Mouse (Mus musculus) liver, postnatal 0 days (tissue): ENCODE measurements around the gene Dyrk1b. TPM values are rescaled to one million over a fixed set of nuclear protein-coding genes. Genes with fewer than 3 reads are reported as not detected.

ENCODE experiments used
- ATAC-seq: fragments of 200-750 bp; cut with Nextera tagmentation; 2 replicates; pipeline ENCODE4 v1.8.0; 2017; ENCODE audit warnings: mild to moderate bottlenecking, moderate library complexity
- DNase-seq: peaks from one replicate; pipeline ENCODE4 v3.0.0-alpha.2; 2016
- H3K27ac ChIP-seq: fragments of 300-500 bp; sonication (generic); 2 replicates; pipeline ENCODE4 v1.5.1; 2014; ENCODE audit warnings: antibody characterized with exemption, moderate library complexity, mild to moderate bottlenecking, low read depth
- H3K27me3 ChIP-seq: fragments of 300-500 bp; sonication (generic); 2 replicates; pipeline ENCODE4 v1.6.1; 2014; ENCODE audit warnings: low read length, control low read depth, mixed read lengths; ENCODE audit not compliant: insufficient read depth
- H3K36me3 ChIP-seq: fragments of 300-500 bp; sonication (generic); replicated peaks from 2 replicates; pipeline ENCODE4 v1.6.1; 2014; ENCODE audit warnings: mild to moderate bottlenecking, control low read depth, low read length, moderate library complexity, mixed read lengths; ENCODE audit not compliant: insufficient read depth
- H3K4me1 ChIP-seq: fragments of 300-500 bp; sonication (generic); 2 replicates; pipeline ENCODE4 v1.6.1; 2014; ENCODE audit warnings: antibody characterized with exemption, mild to moderate bottlenecking, control low read depth; ENCODE audit not compliant: insufficient read depth
- H3K4me2 ChIP-seq: fragments of 300-500 bp; sonication (generic); 2 replicates; pipeline ENCODE4 v1.6.1; 2014; ENCODE audit warnings: low read depth, mild to moderate bottlenecking, low read length, moderate library complexity, mixed read lengths
- H3K4me3 ChIP-seq: fragments of 300-500 bp; sonication (generic); 2 replicates; pipeline ENCODE4 v1.5.1; 2014; ENCODE audit warnings: low read depth, low read length
- H3K9ac ChIP-seq: fragments of 300-500 bp; sonication (generic); replicated peaks from 2 replicates; pipeline ENCODE4 v1.6.1; 2014; ENCODE audit warnings: mild to moderate bottlenecking, moderate library complexity
- H3K9me3 ChIP-seq: fragments of 300-500 bp; sonication (generic); 2 replicates; pipeline ENCODE4 v1.6.1; 2016; ENCODE audit warnings: mild to moderate bottlenecking, control low read depth, low read length, mixed read lengths
- CTCF ChIP-seq: sonication (generic); IDR thresholded peaks from 2 replicates; pipeline ENCODE4 v1.5.1; 2016; ENCODE audit warnings: antibody characterized with exemption, low read depth
- EP300 ChIP-seq: IDR thresholded peaks from 2 replicates; pipeline ENCODE4 v1.6.1; 2016; ENCODE audit warnings: antibody characterized with exemption, low read depth, mild to moderate bottlenecking
- WGBS: fragments of 180-500 bp; shearing (Covaris S2); extraction: QIAGEN DNeasy Blood & Tissue Kit; methylation state at CpG from one replicate; pipeline ENCODE4 v1.1.7; 2014; ENCODE audit not compliant: insufficient replicate concordance; 5-methylcytosine and 5-hydroxymethylcytosine counted together
- polyA plus RNA-seq: library from polyadenylated mRNA; unstranded; fragments of >200 nt; fragmentation: Nextera tagmentation; extraction: Ambion mirVana; gene quantifications from 2 replicates; pipeline ENCODE4 v1.2.1, GENCODE M21; 2015

The Dyrk1b gene
- polyA plus RNA-seq, 1 experiment from 2014 or later = 4.5 TPM

GRCm38 (mm10) chr7:28191489-28191888 is 12.2 kb downstream of the Dyrk1b start:
- Histone ChIP-seq H3K4me2 (no peak overlapping the region), H3K4me1 (no peaks in the 10 kb centered on the region), H3K4me3 (no peak overlapping the region), H3K9me3 (no peaks in the 10 kb centered on the region), H3K9ac (no peak overlapping the region), H3K36me3 (peaks cover 22% of the 10 kb centered on the region), H3K27me3 (no peaks in the 10 kb centered on the region), H3K27ac (no peak overlapping the region)
- TF ChIP-seq CTCF = no peak
- no peak for TF ChIP-seq EP300
- 82% methylated on average over 3 of the region's 3 CpGs for WGBS
- no peak for DNase-seq
- no peak for ATAC-seq

- no peaks in the 10 kb centered on the region for H3K9me3 ChIP-seq
- DNase-seq = no peak
- H3K27ac ChIP-seq = no peak overlapping the region
- H3K36me3 ChIP-seq = peaks cover 18% of the 10 kb centered on the region
- no peak for TF ChIP-seq EP300
- TF ChIP-seq CTCF = no peak
- H3K27me3 ChIP-seq = no peaks in the 10 kb centered on the region
- H3K4me3 ChIP-seq = no peak overlapping the region
- WGBS = 92% methylated on average over 1 of the region's 1 CpGs
- no peaks in the 10 kb centered on the region for H3K4me1 ChIP-seq
- H3K9ac ChIP-seq = no peak overlapping the region
- H3K4me2 ChIP-seq = no peak overlapping the region
- no peak for ATAC-seq
Measured at GRCm38 (mm10) chr7:28191903-28192302, 12.6 kb downstream of the Dyrk1b start.

DNA sequence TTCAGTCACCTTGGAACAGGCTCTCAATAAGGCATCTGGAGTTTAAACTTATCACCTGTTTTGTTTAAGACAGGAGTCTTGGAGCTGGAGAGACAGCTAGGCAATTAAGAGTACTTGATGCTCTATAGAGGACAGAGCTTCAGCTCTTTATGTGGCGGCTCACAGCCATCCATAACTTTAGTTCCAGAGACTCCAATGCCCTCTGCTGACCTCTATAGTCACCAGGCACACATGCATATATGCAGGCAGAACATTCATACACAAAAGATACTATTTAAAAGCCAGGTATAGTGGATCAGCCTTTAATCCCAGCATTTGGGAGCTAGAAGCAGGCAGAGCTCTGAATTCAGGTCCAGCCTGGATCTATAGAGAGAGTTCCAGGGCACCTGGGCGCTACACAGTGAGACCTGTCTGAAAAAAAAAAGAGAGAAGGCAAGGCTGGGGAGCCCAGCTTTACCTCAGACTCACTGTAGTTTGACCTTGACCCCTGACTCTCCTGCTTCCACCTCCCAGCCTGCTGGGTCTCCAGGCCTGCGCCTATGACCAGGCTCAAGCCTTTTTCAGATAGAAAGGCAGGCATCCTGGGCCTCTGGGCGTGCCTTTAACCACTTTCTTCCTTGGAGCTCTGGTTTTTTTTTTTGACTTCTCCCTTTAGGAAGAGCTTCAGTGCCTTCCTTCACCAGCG is 16.3 kb downstream of the Dyrk1b start:
- Histone ChIP-seq H3K36me3 (peaks cover 3% of the 10 kb centered on the region; the same call in 1 of the 2 replicates), H3K4me1 (no peaks in the 10 kb centered on the region), H3K27ac (no peak overlapping the region), H3K9ac (no peak overlapping the region), H3K27me3 (no peaks in the 10 kb centered on the region), H3K4me3 (no peak overlapping the region), H3K9me3 (no peaks in the 10 kb centered on the region), H3K4me2 (no peak overlapping the region)
- no peak for ATAC-seq
- no peak for DNase-seq
- WGBS = 72% methylated on average over 5 of the region's 5 CpGs
- TF ChIP-seq CTCF (no peak), EP300 (no peak)

DNA sequence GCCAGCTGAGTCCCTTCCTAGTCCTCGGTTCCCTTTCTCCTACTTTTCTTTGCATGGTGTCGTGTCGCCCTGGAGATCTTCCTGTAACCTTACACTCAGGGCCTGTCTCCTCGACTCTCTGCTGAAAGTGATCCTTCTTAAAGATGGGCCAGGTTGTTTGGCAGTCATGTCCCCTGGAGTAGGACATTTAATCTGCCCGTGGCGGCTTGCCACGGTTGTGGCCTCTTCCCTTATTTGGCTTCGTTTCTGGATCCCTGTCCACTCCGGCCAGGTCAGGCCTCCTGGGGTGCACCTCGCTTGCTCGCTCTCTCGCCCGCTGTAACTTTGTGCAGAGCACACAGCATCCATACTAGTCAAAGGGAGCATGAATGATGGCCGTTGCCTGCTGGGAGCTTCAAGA is 17.3 kb downstream of the Dyrk1b start:
- no peak for DNase-seq
- Histone ChIP-seq H3K36me3 (no peaks in the 10 kb centered on the region), H3K27ac (no peak overlapping the region), H3K27me3 (no peaks in the 10 kb centered on the region), H3K9ac (no peak overlapping the region), H3K4me1 (no peaks in the 10 kb centered on the region), H3K9me3 (no peaks in the 10 kb centered on the region), H3K4me2 (no peak overlapping the region), H3K4me3 (no peak overlapping the region)
- no peak for TF ChIP-seq EP300
- TF ChIP-seq CTCF = no peak
- WGBS = 85% methylated on average over 14 of the region's 14 CpGs
- no peak for ATAC-seq

DNA sequence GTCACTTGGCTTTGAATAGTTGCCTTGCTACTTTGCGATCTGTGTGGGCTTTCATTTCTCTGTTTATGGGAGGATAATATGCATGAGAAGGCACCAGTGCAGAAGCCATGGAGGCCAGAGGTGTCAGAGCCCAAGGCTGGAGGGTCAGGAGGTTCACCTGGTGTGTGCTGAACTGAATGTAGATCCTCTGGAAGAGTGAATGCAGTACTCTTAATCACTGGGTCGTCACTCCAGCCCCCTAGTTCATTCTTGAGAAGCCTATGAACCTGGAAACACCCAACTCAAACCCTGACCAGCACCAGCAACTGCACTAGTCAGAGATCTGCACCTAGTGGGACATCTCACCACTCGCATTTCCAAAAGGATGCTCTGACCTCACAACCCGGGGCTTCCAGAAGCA is 19.8 kb downstream of the Dyrk1b start:
- TF ChIP-seq EP300 (no peak), CTCF (no peak)
- Histone ChIP-seq H3K4me3 (no peak overlapping the region), H3K27me3 (no peaks in the 10 kb centered on the region), H3K4me2 (no peak overlapping the region), H3K36me3 (no peaks in the 10 kb centered on the region), H3K4me1 (no peaks in the 10 kb centered on the region), H3K9ac (no peak overlapping the region), H3K9me3 (no peaks in the 10 kb centered on the region), H3K27ac (no peak overlapping the region)
- ATAC-seq = no peak
- WGBS = 63% methylated on average over 4 of the region's 4 CpGs
- DNase-seq = no peak

- ATAC-seq (peak; percentile 38; the same call in 1 of the 2 replicates), DNase-seq (no peak)
- 0 out of 2 replicates have a peak overlapping the region, but pooled peaks have one; percentile 11 for H3K4me2 ChIP-seq
- H3K27me3 ChIP-seq = no peaks in the 10 kb centered on the region
- no peak overlapping the region for H3K4me3 ChIP-seq
- TF ChIP-seq CTCF (no peak), EP300 (no peak)
- no peaks in the 10 kb centered on the region for H3K4me1 ChIP-seq
- 53% methylated on average over 19 of the region's 19 CpGs for WGBS
- H3K27ac ChIP-seq = no peak overlapping the region
- no peaks in the 10 kb centered on the region for H3K9me3 ChIP-seq
- H3K36me3 ChIP-seq = no peaks in the 10 kb centered on the region
- H3K9ac ChIP-seq = no peak overlapping the region
Measured at GRCm38 (mm10) chr7:28203207-28204108, 24.2 kb downstream of the Dyrk1b start.
